Mouse (Mus musculus) stomach, postnatal 0 days (tissue): Measurements from ENCODE around the gene Fkbp5.

Experiments used
- CTCF ChIP-seq: IDR thresholded peaks from 2 replicates; pipeline ENCODE4 v1.5.1; 2016; ENCODE audit warnings: antibody characterized with exemption, low read depth, mild to moderate bottlenecking, moderate library complexity
- EP300 ChIP-seq: optimal IDR thresholded peaks from 2 replicates; pipeline ENCODE3; 2016; ENCODE audit warnings: antibody characterized with exemption

DNA sequence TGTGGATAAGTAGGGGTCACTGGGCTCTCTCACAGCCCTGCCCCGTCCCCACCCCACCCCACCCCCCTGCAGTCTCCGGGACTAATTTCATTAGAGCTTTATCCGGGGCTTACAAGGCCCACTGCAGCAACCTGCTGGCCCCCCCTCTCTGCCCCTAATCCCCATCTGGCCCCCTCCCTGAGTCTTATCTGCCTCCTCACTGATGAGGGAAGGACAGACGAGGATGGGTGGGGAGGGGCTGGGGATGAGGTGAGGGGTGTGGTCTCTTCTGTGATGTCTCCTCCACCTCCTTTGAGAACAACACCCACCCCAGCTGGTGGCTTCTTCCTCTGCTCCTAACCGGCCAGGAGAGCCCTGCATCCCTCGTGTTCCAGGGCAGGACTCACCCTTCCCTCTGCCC lies 137.1 kb downstream of the Fkbp5 start:
- no peak for TF ChIP-seq CTCF
- TF ChIP-seq EP300 = no peak
